Mouse (Mus musculus) cerebellum, adult 9-11 months (tissue): ENCODE results near the gene Fmnl2.

Experiments
- DNase-seq: peaks from one replicate; pipeline ENCODE4 v3.0.0; 2022

Gene Fmnl2

DNA sequence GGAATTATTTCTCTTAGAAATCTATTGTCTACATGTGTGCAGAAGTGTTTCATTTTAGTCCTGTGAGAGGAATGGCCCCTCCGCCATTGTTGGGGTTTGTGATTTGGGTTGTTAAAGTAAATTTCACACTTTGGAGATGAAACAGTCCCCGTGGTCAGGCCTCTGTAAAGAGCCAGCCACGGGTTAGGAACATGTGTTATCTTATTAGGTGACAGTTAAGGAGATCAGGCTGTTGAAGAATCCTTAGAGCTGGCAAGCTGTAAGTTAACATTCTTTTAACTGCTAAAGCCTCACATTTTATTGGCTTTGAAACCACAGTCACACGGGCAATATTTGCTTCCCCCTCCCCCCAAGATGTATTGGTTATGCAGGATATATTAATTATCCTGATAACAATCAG, 131.7 kb downstream of the Fmnl2 start:
- no peak for DNase-seq

DNA sequence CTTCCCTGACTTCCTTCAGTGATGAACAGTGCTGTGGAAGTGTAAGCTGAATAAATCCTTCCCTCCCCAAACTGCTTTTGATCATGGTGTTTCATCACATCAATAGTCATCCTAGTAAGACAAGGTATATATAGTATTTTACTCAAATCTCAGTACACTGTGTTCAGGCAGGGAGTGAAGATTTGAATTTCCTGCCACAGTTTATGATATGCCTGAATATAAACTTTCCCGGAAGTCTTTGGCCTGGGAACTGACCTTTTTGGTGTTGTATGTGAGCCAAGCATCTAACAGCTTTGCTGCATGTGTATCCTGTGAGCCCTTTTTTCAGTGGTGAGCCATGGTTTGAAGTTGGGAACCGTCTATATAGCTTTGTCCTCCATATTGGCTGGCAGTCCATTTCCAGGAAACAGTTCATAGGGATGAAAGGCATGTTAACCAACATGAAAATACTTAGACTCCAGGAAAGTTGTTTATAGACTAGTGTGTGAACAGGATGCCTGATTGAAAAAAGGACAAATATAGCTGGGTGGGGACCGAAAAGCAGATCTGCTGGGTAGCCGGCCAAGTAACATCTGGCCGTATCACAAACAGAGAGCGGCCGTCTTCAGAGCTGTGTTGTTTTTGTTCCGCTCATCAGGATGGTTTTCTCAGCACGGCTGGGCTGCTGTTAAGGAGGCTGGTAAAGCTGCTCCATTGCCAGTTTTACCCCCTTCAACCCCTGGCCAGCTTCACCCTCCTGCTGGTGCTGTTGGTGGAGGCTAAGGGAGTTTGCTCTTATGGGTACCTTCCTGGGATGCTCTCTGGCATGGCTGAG, 133.4 kb downstream of the Fmnl2 start:
- DNase-seq: no peak

DNA sequence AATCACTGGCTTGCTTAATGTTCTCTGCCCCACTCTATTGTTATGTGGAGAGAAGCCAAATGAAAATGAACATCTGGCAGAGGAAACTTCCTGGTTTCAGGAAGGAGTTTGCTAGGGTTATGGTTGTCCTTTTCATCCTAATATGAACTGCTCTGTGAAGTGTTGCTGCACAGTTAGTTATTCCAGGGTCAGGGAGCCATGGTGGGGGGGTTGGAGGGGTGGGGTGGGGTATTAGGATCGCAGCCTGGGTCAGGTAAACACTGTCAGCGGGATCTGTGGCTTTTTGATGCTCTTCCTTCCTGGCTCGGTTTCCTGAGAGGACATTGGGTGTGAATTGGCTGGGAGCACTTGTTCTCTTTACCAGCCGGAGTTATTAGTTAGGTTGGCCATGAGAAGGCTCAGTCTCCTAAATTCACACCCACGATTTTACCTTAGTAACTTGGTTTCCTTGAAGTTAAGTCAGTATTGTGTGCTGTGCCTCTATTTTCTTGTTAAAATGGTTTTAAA, 134.1 kb downstream of the Fmnl2 start:
- no peak for DNase-seq

DNA sequence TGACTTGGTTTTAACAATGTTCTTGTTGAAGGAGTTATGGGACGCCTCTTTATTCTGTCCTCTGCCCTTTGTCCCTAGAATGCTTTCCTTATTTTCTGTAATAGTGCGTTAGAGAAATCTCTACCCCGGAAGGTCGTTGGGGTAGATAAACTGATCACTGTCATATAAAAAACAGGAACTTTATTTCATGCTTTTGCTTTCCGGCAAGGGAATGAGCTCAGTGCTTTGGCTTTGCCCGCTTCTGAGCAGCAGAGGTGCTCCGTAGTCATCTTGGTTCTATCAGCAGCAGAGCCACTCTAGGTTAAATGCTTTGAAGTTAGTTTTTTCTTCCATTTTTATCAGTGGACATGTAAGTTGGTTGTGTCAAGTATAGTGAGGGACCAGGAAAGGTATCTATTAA, 135.6 kb downstream of the Fmnl2 start:
- DNase-seq: no peak

DNA sequence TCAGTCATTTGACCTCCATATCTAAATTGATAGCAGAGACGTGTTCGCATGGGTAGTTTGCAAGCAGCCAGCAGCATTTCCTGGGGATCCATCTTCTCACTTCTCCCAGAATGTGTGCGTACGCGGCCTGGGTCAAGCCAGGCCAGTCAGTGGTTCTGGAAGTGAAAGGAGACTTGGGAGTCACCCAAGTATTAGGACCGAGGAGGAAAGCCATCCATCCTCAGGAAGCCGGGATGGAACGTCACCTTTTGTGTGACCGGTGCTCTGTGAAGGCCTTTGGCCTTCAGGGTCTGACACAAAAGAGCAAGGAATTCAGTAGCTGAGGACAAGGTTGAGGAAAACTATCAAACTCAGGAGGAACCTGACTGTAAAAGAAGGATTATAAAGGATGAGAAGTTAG, 136.9 kb downstream of the Fmnl2 start:
- no peak for DNase-seq

DNA sequence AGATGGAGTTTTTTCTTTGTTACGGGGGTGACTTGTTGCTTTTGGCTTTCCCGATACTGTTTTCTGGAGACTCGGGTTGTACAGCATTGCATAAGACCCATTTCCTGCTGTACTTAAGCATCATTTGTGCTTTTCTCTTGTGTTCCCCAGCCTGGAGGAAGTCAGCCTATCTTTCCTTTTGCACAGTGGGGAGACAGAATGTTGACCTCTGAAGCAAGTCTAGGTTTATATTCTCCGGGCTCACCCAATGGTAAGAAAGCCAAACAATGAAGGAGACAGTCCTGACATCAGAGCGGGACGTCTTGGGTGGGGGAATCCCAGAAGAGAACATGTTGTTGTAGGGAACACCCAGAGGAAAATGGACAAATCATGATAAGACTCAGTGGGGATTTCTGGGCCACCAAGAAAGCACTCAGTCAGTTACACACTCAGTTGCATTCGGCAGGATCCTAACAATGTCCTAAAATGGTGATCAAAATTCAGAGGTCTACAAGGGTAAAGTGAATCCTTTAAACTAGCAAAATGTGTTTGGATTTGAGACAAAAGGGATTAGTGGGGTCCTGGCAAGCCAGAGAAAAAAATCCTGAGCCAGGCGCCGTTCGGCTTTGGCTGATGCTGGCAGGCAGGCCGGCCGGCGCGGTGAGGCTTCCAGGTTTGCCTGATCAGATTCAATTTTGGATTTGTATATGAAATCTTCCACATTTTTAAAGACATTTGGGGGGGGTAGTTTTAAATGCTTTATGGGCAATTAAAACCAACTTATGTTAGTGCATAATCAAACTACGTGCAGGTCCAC, 140.5 kb downstream of the Fmnl2 start:
- no peak for DNase-seq

DNA sequence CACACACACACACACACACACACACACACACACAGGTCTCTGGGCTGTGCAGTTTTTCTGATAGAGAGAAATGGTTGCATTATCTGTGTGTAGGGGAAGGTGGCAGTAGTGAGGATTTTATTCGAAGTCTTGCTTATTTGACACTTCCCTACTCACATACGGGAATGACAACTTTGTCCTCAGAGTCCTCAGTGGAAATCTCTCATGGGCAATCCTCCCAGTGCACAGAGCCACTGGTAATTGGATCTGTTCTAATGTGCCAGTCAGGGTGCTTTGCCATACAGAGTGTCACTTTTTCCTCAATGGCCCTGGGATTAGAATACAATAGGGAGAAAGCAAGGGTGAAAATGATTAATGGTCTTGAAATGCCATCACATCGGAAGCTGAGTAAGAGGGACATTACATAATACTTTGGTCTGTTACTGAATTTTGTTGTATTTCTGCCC, 141.9 kb downstream of the Fmnl2 start:
- peak; percentile 37 for DNase-seq

DNA sequence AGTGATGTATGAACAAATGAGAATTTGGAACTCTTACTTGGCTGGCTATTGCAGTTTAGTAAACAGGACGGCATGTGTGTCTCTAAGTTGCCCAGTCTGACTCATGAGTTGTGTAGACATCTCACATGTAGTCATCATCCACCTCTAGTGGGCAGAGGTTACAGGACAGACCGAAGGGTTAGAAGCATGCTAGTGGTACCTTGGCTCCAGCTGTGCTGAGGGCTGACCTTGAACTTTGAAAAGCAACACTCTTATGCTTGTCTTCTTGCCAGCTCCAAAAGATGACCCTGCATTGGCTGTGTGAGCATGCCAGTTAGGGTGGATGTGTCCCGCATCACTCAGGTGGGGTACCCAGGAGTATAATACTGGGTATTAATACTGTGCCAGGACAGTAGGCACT, 142.8 kb downstream of the Fmnl2 start:
- DNase-seq: no peak

DNA sequence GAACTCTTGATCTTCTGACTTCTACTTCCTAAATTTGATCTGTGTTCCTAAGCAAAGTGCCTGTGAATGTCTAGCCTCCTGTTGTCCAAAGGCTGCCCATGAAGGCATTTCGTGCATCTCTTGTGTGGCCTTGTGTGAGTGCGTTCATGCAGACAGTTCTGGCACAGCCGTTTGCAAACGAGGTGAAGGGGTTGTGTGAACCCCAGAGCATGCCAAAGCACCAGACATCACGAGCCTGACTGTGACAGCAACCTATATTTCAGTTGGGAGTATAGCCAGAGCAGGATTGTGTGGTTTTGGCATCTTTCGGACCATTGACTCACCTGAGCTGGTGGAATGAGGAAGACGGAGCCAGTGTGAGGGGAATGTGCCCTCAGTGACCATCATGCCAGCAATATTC, 148.5 kb downstream of the Fmnl2 start:
- DNase-seq: no peak

DNA sequence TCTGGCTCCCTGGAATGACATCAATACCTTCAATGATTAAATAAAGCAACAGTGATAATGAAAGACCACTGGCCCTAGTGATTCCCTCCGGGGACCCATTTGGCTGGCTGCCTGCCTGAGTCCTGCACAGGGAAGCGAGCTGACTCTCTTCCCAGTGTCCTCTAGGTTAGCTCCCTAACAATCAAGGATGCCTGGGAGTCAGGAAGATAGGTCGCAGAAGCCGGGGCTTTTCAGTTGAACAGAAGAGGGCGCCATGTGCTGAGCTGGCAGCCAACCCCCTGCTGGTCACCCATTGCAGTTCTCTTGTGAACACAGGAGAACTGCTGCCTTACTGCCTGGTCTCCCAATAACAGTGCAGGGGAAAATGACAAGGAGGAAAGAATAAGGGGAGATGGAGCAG, 149.5 kb downstream of the Fmnl2 start:
- DNase-seq: peak; percentile 67

DNA sequence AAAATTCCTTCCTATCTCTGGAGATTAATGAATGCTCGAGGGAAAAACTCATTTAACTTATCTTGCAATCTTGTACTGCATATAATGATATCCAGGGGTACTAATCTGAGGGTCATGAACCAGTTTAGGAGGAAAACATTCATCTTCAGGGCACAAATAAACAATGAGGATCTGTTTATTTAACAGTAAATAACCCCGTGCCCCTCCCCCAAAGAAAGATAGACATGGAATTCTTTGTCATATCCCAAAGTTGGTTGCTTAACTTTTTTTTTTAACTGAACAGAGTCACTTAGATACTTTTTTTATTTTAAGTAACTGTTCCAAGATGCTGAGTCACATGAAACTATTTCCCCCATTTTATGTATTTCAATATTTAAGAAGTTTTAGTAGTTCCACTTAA, 155.4 kb downstream of the Fmnl2 start:
- DNase-seq: no peak

DNA sequence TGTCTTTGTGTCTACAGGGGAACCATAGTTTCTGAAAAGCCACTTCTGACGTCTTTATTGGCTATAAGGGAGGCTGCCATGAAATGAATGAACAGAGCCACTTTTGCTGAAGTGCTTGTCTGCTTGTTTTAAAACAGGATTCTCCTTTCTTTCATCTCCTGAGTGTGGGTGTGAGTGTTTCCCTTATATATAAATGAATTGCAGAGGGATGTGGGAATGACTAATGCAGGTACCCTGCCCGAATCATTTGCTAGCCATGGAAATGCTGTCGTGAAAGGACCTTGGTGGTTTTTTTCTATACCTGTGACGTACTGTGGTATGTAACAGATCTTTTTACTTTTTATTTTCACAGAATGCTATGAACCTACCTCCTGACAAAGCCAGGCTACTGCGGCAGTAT, 156.8 kb downstream of the Fmnl2 start:
- no peak for DNase-seq

DNA sequence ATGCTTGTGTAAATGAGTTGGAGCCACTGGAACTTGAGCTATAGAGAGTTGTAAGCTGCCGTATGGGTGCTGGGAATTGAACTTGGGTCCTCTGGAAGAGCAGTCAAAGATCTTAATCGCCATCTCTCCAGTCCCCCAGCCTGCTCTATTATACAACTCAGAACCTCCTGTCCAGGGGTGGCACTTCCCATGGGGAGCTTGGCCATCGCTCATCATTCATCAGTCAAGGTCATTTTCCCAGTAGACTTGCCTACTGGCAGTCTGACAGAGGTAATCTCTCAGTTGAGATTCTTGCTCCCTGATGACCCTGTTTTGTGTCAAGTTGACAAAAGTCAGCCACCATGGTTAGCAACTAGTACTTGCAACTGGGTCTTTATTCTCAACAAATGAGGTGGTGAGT, 165.3 kb downstream of the Fmnl2 start:
- DNase-seq: no peak

DNA sequence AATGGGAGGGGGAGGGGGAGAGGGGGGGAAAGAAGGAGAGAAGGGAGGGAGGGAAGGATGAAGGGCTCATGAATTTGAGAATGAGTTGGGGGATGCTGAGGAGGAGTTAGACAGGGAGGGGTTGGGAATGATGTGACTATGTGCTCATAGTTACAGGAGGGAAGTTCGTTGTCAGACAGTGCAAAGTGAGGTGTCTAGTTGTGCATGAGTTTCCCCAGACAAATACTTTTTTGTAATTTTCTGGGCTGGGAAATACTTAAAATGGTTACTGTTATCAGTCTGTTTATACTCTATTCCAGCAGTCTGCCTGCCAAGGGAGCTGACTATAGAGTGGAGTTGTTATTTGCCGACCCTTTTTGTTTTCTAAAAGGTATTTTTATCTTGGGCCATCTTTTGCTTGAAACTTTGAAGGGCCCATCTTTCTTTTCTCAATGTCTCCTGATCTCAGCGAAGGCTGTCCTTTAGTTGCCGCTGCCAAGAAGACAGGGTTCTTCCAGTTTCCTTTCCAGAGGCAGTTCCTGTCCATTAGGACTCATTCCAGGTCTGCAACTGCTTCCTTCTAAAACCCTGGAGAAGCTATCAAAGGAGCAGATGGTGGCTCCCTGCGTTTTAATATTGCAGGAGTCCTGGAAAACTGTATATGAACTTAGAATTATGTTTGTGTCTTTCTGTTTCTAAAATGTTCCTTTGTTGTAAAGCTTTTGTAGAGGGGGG, 168.6 kb downstream of the Fmnl2 start:
- DNase-seq: peak; percentile 33

DNA sequence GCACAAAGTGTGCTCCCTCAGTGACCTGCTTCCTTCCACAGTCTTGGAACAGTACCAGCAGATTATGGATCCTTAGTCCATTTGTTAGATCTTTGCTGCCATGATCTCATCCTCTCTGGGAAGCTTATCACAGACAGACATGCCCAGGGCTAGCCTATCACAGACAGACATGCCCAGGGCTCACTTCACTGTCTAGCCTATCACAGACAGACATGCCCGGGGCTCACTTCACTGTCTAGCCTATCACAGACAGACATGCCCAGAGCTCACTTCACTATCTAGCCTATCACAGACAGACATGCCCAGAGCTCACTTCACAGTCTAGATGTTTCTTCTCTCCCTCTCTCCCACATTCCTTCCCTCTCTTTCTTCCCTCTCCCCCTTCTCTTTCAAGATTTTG, 171.2 kb downstream of the Fmnl2 start:
- no peak for DNase-seq

DNA sequence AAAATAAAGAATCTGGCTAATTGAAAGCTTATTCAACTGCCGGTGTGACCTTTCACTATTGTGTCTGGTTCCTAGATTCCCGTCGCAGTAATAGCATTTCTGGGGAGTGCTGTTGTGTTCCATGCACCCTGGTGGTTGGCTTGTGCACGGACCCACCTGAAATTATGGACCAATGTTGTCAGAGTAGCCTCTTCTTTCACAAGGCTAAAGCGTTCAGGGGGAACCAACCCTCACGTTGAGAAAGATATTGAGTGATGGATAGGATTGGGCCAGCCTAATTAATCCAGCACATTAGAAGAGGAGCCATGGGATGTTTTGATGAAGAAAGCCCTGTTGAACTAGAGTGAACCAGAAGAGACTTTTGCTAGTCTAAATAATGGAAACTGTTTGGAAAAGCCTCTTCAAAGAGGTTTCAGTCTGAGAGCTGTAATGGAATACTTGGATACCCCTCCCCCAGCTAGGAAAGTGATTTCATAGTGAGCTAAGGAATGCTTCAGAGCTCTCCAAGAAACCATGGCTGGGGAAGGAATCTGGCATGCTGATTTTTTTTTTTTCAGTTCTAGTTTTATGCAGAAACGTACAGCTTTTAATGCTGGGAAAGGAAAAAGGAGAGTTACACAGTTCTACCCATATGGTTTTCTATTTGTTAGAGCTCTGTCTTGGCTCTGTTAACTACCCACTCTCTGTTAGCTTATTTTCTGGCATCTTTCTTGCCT, 172.2 kb downstream of the Fmnl2 start:
- no peak for DNase-seq

DNA sequence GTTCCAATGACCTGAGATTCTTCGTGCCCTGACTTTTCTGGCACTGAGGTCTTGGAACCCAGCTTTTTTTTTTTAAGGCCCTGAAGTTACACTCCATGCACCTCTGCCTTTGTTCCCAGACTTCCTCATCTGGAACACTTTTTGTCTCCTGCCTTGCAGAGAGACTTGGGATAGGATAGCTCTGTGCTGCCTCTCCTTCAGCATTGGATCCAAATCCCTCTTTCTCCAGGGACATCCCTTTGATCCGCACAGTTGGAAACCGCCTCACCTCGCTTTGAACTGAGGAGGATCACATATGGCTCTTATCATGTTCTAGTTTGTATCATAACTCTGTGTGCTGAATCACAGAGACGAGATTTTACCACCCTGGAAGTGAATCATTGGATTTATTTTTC, 172.8 kb downstream of the Fmnl2 start:
- DNase-seq: no peak

DNA sequence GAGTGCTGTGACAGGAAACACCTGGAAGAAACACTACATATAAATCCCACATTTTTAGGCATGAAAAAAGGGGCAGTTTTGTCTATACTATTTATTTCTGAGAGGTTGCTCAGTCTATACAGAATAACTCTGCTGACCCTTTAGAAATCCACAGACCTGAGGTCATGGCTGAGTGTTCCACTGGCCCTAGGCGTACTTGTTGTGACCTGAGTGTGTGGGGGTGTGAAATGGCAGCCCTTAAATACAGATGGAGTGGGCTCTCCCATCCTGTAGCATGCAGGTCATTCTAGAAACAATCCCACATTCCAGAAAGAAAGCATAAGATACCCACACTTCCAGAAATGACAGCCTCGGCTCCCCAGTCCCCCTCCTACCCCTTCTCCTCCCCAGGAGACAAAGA, 180.6 kb downstream of the Fmnl2 start:
- DNase-seq: no peak

DNA sequence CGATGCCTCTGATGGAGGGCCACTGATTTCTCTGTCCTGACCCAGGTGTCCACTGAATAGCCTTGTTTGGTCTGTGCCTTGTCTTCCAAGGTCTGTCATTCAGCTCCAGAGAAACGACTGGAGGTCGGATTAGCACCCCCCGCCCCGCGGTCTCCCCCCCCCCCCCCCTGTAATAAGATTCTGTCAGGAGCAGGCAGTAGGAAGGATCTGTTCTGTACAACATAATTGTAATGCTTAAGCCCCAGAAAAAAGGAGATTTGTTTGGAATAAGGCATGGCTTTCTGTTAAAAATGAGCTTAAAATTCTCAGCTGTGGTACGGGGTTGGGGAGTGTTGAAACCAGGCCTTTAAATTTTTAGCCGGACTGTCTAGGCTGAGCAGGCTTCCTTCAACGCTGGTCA, 181.1 kb downstream of the Fmnl2 start:
- no peak for DNase-seq

DNA sequence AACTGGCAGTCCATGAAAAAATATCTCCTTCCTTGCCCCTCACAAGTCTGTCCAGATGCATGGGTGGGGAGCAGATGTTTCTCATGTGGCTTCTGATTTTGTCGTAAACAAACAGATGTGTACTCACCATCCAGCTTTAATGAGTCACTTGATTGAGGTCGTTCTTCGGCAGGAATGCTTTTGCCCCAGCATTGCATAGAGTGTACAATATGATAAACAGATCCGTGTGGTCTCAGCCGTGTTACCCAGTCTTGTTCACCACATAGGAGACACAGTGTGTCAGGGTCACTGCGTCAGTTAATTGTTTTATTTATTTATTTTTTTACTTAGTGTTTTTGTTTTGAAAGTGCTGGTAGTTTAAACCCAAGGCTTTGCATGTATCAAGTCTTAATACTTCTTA, 189.4 kb downstream of the Fmnl2 start:
- DNase-seq: no peak

DNA sequence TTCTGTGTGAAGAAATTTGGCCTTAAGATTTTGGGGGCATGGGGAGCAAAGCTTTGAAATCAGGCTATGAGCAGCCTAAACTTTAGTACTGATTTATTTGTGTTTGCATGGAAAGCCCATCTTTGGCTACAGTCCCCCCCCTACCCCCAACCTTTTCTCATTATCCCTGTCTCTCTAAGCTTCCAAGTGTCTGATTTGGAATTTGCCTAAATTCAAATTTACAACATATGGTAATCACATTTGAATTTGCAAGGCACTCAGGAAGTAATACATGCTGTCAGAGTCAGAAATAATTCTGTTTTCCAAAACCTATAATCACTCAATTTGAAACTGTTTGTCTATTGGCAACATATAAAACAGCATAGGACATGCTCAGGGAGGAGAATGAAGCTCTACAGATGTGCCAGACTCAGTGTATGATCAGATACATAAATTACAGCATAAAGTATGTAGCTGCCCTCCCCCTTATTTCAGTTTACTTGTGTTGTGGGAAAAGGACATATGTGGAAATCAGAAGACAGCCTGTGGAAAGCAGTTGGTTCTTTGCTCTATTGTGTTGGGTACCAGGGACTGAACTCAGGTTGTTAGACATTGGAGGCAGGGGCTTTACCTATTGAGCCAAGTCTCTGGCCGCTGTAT, 190.2 kb downstream of the Fmnl2 start:
- no peak for DNase-seq

DNA sequence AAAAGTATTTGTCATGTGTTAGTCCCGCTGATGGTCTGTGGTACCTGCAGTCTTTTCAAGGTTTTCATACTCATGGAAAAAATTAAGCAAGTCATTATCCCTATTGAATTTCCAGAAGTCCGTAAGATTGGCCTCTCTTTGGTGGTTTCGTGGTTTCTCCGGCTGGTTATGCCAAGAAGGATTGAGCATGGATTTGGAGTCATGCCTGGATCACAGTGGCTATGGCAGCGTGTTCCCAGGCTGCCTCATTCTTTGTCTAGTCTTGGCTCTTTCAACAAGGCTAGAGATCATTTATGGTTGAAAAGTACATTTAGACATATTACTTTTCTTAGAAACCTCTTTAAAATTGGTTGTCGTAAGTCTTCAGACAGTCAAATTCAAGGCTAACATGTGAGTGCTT, 192.7 kb downstream of the Fmnl2 start:
- peak; percentile 45 for DNase-seq
